Mouse (Mus musculus): ENCODE measurements around the gene Fance. TPM values are rescaled to one million over a fixed set of nuclear protein-coding genes. Genes with fewer than 3 reads are reported as not detected.
A peak's percentile ranks its signal among the peaks of the same experiment; 100 is the strongest.

Gene Fance
- polyA plus RNA-seq, 1 experiment: 31.3 TPM

GRCm38 (mm10) chr17:28280831-28281377 is 32.4 kb upstream of the Fance start:
- H3K27ac ChIP-seq (ENCODE audit: control insufficient read depth, insufficient read depth, low read length): no peak overlapping the region

DNA sequence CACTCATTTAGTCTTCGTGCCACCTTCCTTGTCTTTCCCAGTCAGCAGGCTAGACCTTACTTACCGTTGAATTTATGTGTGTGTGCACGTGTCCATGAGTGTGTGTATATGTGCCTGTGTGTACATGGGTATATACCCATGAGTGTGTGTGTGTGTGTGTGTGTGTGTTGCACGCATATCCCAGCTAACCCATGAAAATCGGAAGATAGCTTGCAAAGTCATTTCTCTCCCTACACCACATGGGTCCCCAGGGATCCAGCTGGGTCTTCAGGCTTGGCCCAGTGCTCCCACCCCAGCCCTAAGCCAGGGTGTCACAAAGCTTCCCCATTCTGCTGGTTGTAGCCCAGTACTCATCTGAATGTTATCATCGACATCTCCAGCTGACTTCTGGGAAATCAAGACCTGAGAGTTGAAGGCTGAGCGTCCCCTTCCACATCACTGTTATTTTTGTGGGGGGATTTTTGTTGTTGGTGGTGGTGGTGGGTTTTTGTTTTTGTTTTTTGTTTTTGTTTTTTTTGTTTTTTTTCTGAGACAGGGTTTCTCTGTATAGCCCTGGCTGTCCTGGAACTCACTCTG is 31.4 kb upstream of the Fance start:
- Histone ChIP-seq H3K27me3 (ENCODE audit: control insufficient read depth, insufficient read depth, low read length) (no peaks in the 10 kb centered on the region), H3K36me3 (ENCODE audit: control insufficient read depth, insufficient read depth, low read length) (no peaks in the 10 kb centered on the region), H3K27ac (ENCODE audit: control insufficient read depth, insufficient read depth, low read length) (no peak overlapping the region), H3K4me3 (ENCODE audit: control insufficient read depth, insufficient read depth, low read length) (no peak overlapping the region), H3K4me1 (replicated peaks; ENCODE audit: control insufficient read depth, insufficient read depth, low read length) (peaks cover 33% of the 10 kb centered on the region)
- TF ChIP-seq CTCF (IDR thresholded peaks at IDR 0.05; ENCODE audit: borderline replicate concordance, control insufficient read depth, extremely low read depth, insufficient read depth, low read length, poor library complexity): no peak
- TF ChIP-seq POLR2A (IDR thresholded peaks at IDR 0.05; ENCODE audit: control insufficient read depth, extremely low read depth, insufficient read depth, low read length, poor library complexity): no peak
- WGBS: 63% methylated on average over 7 of the region's 7 CpGs
- no peak for DNase-seq

More at GRCm38 (mm10) chr17:28280831-28281377, 32.4 kb upstream of the Fance start:
- peaks cover 33% of the 10 kb centered on the region for H3K4me1 ChIP-seq (replicated peaks; ENCODE audit: control insufficient read depth, insufficient read depth, low read length)
- 73% methylated on average over 5 of the region's 5 CpGs for WGBS
- no peak overlapping the region for H3K4me3 ChIP-seq (ENCODE audit: control insufficient read depth, insufficient read depth, low read length)
- H3K27me3 ChIP-seq (ENCODE audit: control insufficient read depth, insufficient read depth, low read length): no peaks in the 10 kb centered on the region
- no peaks in the 10 kb centered on the region for H3K36me3 ChIP-seq (ENCODE audit: control insufficient read depth, insufficient read depth, low read length)
- DNase-seq: no peak
- no peak for TF ChIP-seq CTCF (IDR thresholded peaks at IDR 0.05; ENCODE audit: borderline replicate concordance, control insufficient read depth, extremely low read depth, insufficient read depth, low read length, poor library complexity)
- no peak for TF ChIP-seq POLR2A (IDR thresholded peaks at IDR 0.05; ENCODE audit: control insufficient read depth, extremely low read depth, insufficient read depth, low read length, poor library complexity)

GRCm38 (mm10) chr17:28283199-28283598 is 30.1 kb upstream of the Fance start:
- no peak overlapping the region for H3K27ac ChIP-seq (ENCODE audit: control insufficient read depth, insufficient read depth, low read length)
- TF ChIP-seq CTCF (IDR thresholded peaks at IDR 0.05; ENCODE audit: borderline replicate concordance, control insufficient read depth, extremely low read depth, insufficient read depth, low read length, poor library complexity) (no peak), POLR2A (IDR thresholded peaks at IDR 0.05; ENCODE audit: control insufficient read depth, extremely low read depth, insufficient read depth, low read length, poor library complexity) (no peak)
- H3K36me3 ChIP-seq (ENCODE audit: control insufficient read depth, insufficient read depth, low read length): no peaks in the 10 kb centered on the region

DNA sequence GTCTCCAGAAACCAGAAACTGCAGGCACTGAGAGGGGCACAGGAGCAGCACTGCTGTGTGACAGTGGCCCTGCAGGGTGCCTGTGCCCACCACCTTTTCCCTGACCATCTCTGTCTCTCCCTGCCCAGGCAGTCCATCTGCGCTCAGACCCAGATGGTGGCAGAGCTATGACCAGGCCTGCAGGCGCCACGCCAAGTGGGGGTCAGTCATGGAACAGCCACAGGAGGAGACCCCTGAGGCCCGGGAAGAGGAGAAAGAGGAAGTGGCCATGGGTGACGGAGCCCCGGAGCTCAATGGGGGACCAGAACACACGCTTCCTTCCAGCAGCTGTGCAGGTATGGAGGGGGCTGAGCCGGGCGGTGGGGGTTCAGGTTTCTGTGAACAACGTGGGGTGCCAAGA is 27.2 kb upstream of the Fance start:
- Histone ChIP-seq H3K4me1 (replicated peaks; ENCODE audit: control insufficient read depth, insufficient read depth, low read length) (peaks cover 22% of the 10 kb centered on the region), H3K27me3 (ENCODE audit: control insufficient read depth, insufficient read depth, low read length) (no peaks in the 10 kb centered on the region), H3K27ac (ENCODE audit: control insufficient read depth, insufficient read depth, low read length) (no peak overlapping the region), H3K4me3 (ENCODE audit: control insufficient read depth, insufficient read depth, low read length) (no peak overlapping the region), H3K36me3 (ENCODE audit: control insufficient read depth, insufficient read depth, low read length) (no peaks in the 10 kb centered on the region)
- no peak for DNase-seq
- 52% methylated on average over 10 of the region's 10 CpGs for WGBS
- no peak for TF ChIP-seq CTCF (IDR thresholded peaks at IDR 0.05; ENCODE audit: borderline replicate concordance, control insufficient read depth, extremely low read depth, insufficient read depth, low read length, poor library complexity)
- TF ChIP-seq POLR2A (IDR thresholded peaks at IDR 0.05; ENCODE audit: control insufficient read depth, extremely low read depth, insufficient read depth, low read length, poor library complexity): no peak

More at GRCm38 (mm10) chr17:28283199-28283598, 30.1 kb upstream of the Fance start:
- Histone ChIP-seq H3K4me1 (replicated peaks; ENCODE audit: control insufficient read depth, insufficient read depth, low read length) (peaks cover 39% of the 10 kb centered on the region), H3K27me3 (ENCODE audit: control insufficient read depth, insufficient read depth, low read length) (no peaks in the 10 kb centered on the region), H3K4me3 (ENCODE audit: control insufficient read depth, insufficient read depth, low read length) (no peak overlapping the region)
- WGBS: 92% methylated on average over 10 of the region's 10 CpGs
- DNase-seq: no peak

DNA sequence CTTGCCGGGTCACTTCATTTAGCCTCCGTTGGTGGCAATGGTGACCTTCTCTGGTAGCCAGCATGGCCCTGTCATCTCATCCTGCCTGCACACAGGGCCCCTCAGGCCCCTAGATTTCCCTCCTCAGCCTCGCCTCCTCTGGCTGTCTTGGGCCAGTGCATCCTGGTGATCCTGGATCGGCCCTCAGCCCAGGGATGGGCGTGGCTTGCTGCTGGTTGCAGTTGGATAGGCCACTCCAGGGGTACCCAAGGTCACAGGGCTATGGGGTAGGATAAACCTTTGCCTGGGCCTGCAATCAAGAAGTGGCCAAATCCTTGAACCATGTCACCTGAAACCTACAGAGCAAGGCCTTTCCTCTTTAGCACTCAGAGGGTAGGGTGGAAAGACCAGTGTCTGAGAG is 26.4 kb upstream of the Fance start:
- no peak overlapping the region for H3K4me3 ChIP-seq (ENCODE audit: control insufficient read depth, insufficient read depth, low read length)
- no peaks in the 10 kb centered on the region for H3K27me3 ChIP-seq (ENCODE audit: control insufficient read depth, insufficient read depth, low read length)
- H3K36me3 ChIP-seq (ENCODE audit: control insufficient read depth, insufficient read depth, low read length): no peaks in the 10 kb centered on the region
- WGBS: 81% methylated on average over 5 of the region's 5 CpGs
- TF ChIP-seq CTCF (IDR thresholded peaks at IDR 0.05; ENCODE audit: borderline replicate concordance, control insufficient read depth, extremely low read depth, insufficient read depth, low read length, poor library complexity) (no peak), POLR2A (IDR thresholded peaks at IDR 0.05; ENCODE audit: control insufficient read depth, extremely low read depth, insufficient read depth, low read length, poor library complexity) (no peak)
- no peak for DNase-seq
- no peak overlapping the region for H3K27ac ChIP-seq (ENCODE audit: control insufficient read depth, insufficient read depth, low read length)
- peaks cover 22% of the 10 kb centered on the region for H3K4me1 ChIP-seq (replicated peaks; ENCODE audit: control insufficient read depth, insufficient read depth, low read length)

DNA sequence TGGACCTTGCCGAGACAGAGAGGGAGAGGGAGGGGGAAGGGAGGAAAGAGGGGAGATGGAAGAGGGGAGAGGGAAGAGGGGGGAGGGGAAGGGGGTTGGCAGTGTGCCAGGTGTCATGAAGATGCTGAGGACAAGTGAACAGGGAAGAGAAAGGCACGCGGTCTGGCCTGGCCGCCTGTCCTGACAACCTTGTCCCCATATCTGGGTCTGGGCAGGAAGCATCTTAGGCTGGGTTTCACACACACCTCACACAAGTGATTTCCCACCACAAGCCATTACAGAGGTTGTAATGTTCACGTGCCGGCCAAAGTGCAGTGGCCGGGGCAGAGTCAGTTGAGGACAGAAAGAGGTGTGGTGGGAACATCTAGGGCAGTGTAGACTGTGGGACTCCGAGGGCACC is 25.7 kb upstream of the Fance start:
- no peak for DNase-seq
- Histone ChIP-seq H3K4me3 (ENCODE audit: control insufficient read depth, insufficient read depth, low read length) (no peak overlapping the region), H3K27me3 (ENCODE audit: control insufficient read depth, insufficient read depth, low read length) (no peaks in the 10 kb centered on the region), H3K4me1 (replicated peaks; ENCODE audit: control insufficient read depth, insufficient read depth, low read length) (peaks cover 21% of the 10 kb centered on the region), H3K36me3 (ENCODE audit: control insufficient read depth, insufficient read depth, low read length) (no peaks in the 10 kb centered on the region), H3K27ac (ENCODE audit: control insufficient read depth, insufficient read depth, low read length) (no peak overlapping the region)
- TF ChIP-seq CTCF (IDR thresholded peaks at IDR 0.05; ENCODE audit: borderline replicate concordance, control insufficient read depth, extremely low read depth, insufficient read depth, low read length, poor library complexity): no peak
- WGBS: 36% methylated on average over 8 of the region's 8 CpGs

GRCm38 (mm10) chr17:28287980-28288379 is 25.3 kb upstream of the Fance start:
- DNase-seq: peak; percentile 64
- TF ChIP-seq POLR2A (IDR thresholded peaks at IDR 0.05; ENCODE audit: control insufficient read depth, extremely low read depth, insufficient read depth, low read length, poor library complexity) (no peak), CTCF (IDR thresholded peaks at IDR 0.05; ENCODE audit: borderline replicate concordance, control insufficient read depth, extremely low read depth, insufficient read depth, low read length, poor library complexity) (peak; percentile 45; the same call in 1 of the 2 replicates)
- Histone ChIP-seq H3K27me3 (ENCODE audit: control insufficient read depth, insufficient read depth, low read length) (no peaks in the 10 kb centered on the region), H3K36me3 (ENCODE audit: control insufficient read depth, insufficient read depth, low read length) (no peaks in the 10 kb centered on the region), H3K4me1 (replicated peaks; ENCODE audit: control insufficient read depth, insufficient read depth, low read length) (peaks cover 21% of the 10 kb centered on the region), H3K4me3 (ENCODE audit: control insufficient read depth, insufficient read depth, low read length) (no peak overlapping the region), H3K27ac (ENCODE audit: control insufficient read depth, insufficient read depth, low read length) (no peak overlapping the region)
- WGBS: 25% methylated on average over 5 of the region's 5 CpGs

Measured in thymus, adult 2 months (tissue).